Mouse (Mus musculus) layer of hippocampus, postnatal 14 days (tissue): Measurements from ENCODE around the gene Akr1d1. TPM values are rescaled to one million over a fixed set of nuclear protein-coding genes. Genes with fewer than 3 reads are reported as not detected.
A peak's percentile ranks its signal among the peaks of the same experiment; 100 is the strongest.

Experiments
- DNase-seq, 2 experiments: peaks; one replicate each; pipeline ENCODE4 v3.0.0; 2021 to 2022; ENCODE audit warnings: low spot score in 2 of 2, mixed read lengths in 1 of 2
- total RNA-seq, 2 experiments: library from RNA; stranded (reverse); gene quantifications; 2 replicates each; pipeline ENCODE4 v1.2.3; 2021

The Akr1d1 gene
- total RNA-seq, 2 experiments from 2014 or later, result not detected

DNA sequence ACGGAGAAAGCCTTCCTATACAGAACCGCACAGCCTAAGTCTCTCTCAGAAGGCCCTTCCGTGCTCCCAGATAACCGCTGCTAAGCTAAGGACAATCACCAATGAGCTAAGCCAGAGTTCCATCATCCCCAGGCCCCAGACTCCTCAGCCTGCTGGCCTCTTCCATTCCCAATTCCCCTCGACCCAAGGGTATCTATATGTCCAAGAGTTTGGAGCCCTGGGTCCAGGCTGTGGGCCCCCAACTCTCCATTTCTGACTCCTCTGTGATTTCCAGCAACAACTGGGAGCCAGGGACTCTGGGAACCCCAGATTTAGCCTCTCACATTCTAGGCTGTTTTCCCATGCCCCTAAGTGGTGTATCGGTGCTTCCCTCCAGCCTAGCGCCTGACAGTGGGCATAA lies 86.2 kb downstream of the Akr1d1 start:
- DNase-seq, result no peak

GRCm38 (mm10) chr6:37617431-37618011 lies 87.5 kb downstream of the Akr1d1 start:
- peak in 1 of 2 experiments; percentile 5 for DNase-seq

Other genes with a start within 250 kb of the Akr1d1 start
- 10 to 100 TPM; 51.7 to 57.8 TPM for gene Dgki, start 230.0 kb upstream of the Akr1d1 start, total RNA-seq
- 10 to 100 TPM in 1 of 2 experiments, 1 to 10 TPM in 1; 9.4 to 11.0 TPM for gene Creb3l2, start 88.0 kb upstream of the Akr1d1 start, total RNA-seq